Mouse (Mus musculus) C3H10T1/2 (cell line): ENCODE results near the gene Btbd35f24. TPM values are rescaled to one million over a fixed set of nuclear protein-coding genes. Genes with fewer than 3 reads are reported as not detected.

ENCODE experiments used
- polyA plus RNA-seq, 2 experiments: library from polyadenylated mRNA; unstranded; fragments of >200 nt; fragmentation: generic; extraction: Trizol; gene quantifications; one replicate each; pipeline ENCODE4 v1.2.1; 2012; ENCODE audit warnings: missing spikeins in 2 of 2

Btbd35f24 gene
- not detected for polyA plus RNA-seq

DNA sequence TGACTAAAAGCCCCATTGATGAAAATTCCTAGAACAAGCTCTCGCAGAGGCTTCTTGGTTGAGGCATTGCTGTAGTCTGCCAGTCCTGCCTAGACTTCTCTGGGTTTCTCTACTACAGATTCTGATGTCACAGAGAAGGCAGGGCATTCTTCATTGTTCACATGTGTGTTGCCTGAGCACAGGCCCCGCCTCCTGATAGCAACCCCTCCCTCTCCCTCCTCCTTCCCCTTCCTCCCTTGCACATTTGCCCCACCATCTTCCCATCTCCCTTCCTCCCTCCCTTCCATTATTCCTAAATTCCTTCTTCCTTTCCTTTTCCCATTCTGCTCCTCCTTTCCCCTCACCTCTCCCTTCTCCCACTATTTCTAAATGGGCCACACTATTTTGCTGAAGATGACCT lies at the start of gene Btbd35f24:
TSS of gene Btbd35f24 (minus strand) at position 101 of the 400 bp plus-strand sequence.

Other genes starting within 250 kb of the Btbd35f24 start
- not detected for gene Btbd35f23, start 119.0 kb downstream of the Btbd35f24 start, polyA plus RNA-seq
- not detected for gene Btbd35f11, start 247.9 kb upstream of the Btbd35f24 start, polyA plus RNA-seq